Mouse (Mus musculus): Measurements from ENCODE around the gene Srrm4. TPM values are rescaled to one million over a fixed set of nuclear protein-coding genes. Genes with fewer than 3 reads are reported as not detected.

The Srrm4 gene
- polyA plus RNA-seq (2015; fragmentation: Nextera tagmentation; extraction: Ambion mirVana), result 0.37 and 0.42 TPM in 2 replicates

DNA sequence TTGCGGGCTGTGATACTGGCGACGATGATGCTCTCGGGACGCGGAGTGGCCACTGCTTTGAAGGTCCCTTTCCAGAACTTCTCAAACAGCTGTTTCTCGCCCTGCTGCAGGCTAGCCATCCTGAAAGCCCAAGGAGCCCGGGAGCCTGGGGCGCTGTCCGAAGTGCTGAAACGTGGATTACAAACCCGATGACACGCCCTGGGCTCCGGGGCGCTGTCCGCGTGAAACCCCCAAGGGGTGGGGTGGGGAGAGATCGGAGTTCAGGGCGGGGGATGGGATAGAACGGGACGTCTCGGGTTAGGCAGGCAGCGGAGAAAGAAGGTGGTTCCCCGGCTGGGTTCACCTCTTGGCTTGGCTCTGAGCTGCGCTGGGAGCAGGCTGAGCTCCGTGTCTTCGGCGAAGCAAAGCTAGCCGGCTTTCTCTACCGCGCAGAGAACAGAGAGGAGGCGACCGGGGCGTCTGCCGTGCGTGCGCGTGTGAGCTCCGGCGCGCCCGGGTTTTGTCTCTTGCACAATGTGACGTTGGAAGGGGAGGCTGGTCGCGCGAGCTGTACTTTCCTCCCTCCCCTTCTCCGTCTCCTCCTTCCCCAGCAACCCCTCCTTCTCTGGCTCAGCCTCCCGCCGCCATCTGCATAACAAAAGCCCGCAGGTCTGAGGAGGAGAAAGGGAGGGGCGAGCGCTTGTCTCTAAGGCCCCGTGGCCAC lies at the start of gene Srrm4:
Srrm4 (minus strand) TSS at position 472 of the 703 bp plus-strand sequence.
- H3K9me3 ChIP-seq (replicated peaks), result no peaks in the 10 kb centered on the region
- ATAC-seq (replicated peaks; ENCODE audit: low FRiP score), result peak; percentile 40; the same call in 1 of the 2 replicates
- peak within 1 kb of the TSS; percentile 31 for H3K4me3 ChIP-seq (replicated peaks)
- peak within 1 kb of the TSS; percentile 57 for H3K4me2 ChIP-seq
- H3K4me1 ChIP-seq, result peaks cover 16% of the 10 kb centered on the region
- peaks cover 60% of the 10 kb centered on the region for H3K27me3 ChIP-seq
- H3K27ac ChIP-seq, result no peak within 1 kb of the TSS
- under 1% methylated on average over 50 of the region's 53 CpGs for WGBS
- H3K9ac ChIP-seq, result no peak within 1 kb of the TSS
- no peaks in the 10 kb centered on the region for H3K36me3 ChIP-seq

DNA sequence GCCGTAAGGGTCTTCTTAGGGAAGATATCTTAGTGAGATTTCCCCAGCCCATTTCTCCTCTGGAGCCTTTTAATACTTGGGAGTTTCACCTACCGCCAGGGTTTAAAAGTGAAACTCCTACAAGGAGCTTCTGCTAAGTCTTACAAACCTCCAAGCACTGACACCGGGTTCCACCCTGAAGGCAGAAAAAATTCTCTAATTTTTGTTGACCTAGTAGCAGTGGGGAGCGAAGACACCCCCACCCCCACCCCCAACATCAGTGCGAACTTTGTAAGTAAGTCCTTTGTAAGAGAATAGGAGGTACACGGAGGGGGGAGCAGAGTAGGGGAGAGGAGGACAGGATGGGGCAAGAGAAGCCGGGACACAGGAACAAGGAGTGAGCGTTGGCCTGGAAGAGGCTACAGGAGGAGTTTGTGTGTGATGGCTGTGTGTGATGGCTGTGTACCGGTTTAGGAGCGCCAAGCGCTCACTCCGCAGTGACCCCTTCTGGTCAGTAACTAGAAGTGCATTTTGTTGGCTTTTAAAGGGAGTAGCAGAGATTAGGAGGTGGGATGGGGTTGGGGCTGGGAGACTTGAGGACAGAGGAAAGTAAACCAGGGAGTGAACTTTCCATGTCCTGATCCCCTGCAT lies 1.3 kb upstream of the Srrm4 start:
- H3K27me3 ChIP-seq, result peaks cover 60% of the 10 kb centered on the region
- no peaks in the 10 kb centered on the region for H3K36me3 ChIP-seq
- H3K4me1 ChIP-seq, result peaks cover 16% of the 10 kb centered on the region
- no peak overlapping the region for H3K27ac ChIP-seq
- no peaks in the 10 kb centered on the region for H3K9me3 ChIP-seq (replicated peaks)
- WGBS, result 2% methylated on average over 12 of the region's 12 CpGs
- H3K4me3 ChIP-seq (replicated peaks), result no peak overlapping the region
- ATAC-seq (replicated peaks; ENCODE audit: low FRiP score), result no peak
- no peak overlapping the region for H3K9ac ChIP-seq
- no peak overlapping the region for H3K4me2 ChIP-seq

DNA sequence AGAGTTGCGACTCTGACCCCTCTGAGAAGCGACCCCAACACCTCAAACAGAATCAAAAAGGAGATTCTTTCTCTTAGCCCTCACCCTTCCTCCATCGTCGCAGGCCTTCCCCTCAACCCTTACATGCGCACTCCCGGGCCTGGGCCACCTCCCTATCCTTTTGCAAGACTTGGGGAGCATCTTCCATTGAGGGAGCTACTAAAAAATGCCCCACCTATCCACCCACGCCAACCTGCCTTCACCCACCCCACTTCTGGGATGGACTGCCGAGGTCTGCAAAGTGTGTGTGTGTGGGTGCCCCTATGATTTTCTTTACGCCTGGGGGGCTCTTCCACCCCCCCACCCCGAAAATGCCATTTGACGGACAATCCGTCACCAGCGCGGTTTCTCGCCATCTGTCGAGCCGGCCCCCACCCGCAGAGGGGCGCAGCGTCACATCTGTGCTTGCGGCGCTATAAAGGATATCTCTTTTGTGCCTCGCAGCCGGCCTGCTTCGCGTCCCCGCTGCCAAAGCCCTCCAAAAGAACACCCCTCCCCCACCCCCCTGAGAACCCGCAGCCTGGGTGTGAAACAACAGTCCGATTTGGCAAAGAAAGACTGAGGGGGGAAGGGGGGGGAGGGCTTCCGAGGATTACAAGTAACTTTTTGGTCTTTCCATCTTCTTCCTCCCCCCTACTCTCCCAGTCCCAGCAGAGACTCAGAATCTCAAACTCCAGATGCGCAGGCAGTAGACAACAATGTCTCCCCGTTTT lies 608 bp upstream of the Srrm4 start:
- Histone ChIP-seq H3K27ac (no peak overlapping the region), H3K9ac (no peak overlapping the region), H3K9me3 (replicated peaks) (no peaks in the 10 kb centered on the region), H3K27me3 (peaks cover 60% of the 10 kb centered on the region), H3K4me3 (replicated peaks) (peak overlapping the region; percentile 31), H3K36me3 (no peaks in the 10 kb centered on the region), H3K4me2 (peak overlapping the region; percentile 57), H3K4me1 (peaks cover 16% of the 10 kb centered on the region)
- WGBS, result under 1% methylated on average over 32 of the region's 32 CpGs
- ATAC-seq (replicated peaks; ENCODE audit: low FRiP score), result 0 out of 2 replicates have a peak, but pooled peaks have one; percentile 15

- 12% methylated on average over 10 of the region's 10 CpGs for WGBS
- Histone ChIP-seq H3K36me3 (no peaks in the 10 kb centered on the region), H3K27me3 (peaks cover 60% of the 10 kb centered on the region), H3K4me2 (no peak overlapping the region), H3K27ac (no peak overlapping the region), H3K9ac (no peak overlapping the region), H3K4me3 (replicated peaks) (no peak overlapping the region), H3K4me1 (peaks cover 16% of the 10 kb centered on the region), H3K9me3 (replicated peaks) (no peaks in the 10 kb centered on the region)
- ATAC-seq (replicated peaks; ENCODE audit: low FRiP score), result no peak
Observed at GRCm38 (mm10) chr5:116590698-116591097, 919 bp downstream of the Srrm4 start.

- WGBS, result 72% methylated on average over 8 of the region's 8 CpGs
- Histone ChIP-seq H3K4me3 (replicated peaks) (no peak overlapping the region), H3K36me3 (no peaks in the 10 kb centered on the region), H3K27ac (no peak overlapping the region), H3K4me2 (no peak overlapping the region), H3K9me3 (replicated peaks) (no peaks in the 10 kb centered on the region), H3K27me3 (peaks cover 56% of the 10 kb centered on the region), H3K9ac (no peak overlapping the region), H3K4me1 (peaks cover 16% of the 10 kb centered on the region)
- ATAC-seq (replicated peaks; ENCODE audit: low FRiP score), result no peak
Observed at GRCm38 (mm10) chr5:116589631-116590030, 2.0 kb downstream of the Srrm4 start.

GRCm38 (mm10) chr5:116588836-116589235 lies 2.8 kb downstream of the Srrm4 start:
- Histone ChIP-seq H3K4me3 (replicated peaks) (no peak overlapping the region), H3K27me3 (peaks cover 50% of the 10 kb centered on the region), H3K36me3 (no peaks in the 10 kb centered on the region), H3K27ac (no peak overlapping the region), H3K4me2 (no peak overlapping the region), H3K9me3 (replicated peaks) (no peaks in the 10 kb centered on the region), H3K9ac (no peak overlapping the region), H3K4me1 (peaks cover 16% of the 10 kb centered on the region)
- ATAC-seq (replicated peaks; ENCODE audit: low FRiP score), result no peak
- 61% methylated on average over 10 of the region's 10 CpGs for WGBS

GRCm38 (mm10) chr5:116579533-116579932 lies 12.1 kb downstream of the Srrm4 start:
- Histone ChIP-seq H3K4me1 (no peaks in the 10 kb centered on the region), H3K4me2 (no peak overlapping the region), H3K27ac (no peak overlapping the region), H3K9me3 (replicated peaks) (no peaks in the 10 kb centered on the region), H3K9ac (no peak overlapping the region), H3K27me3 (no peaks in the 10 kb centered on the region), H3K4me3 (replicated peaks) (no peak overlapping the region), H3K36me3 (no peaks in the 10 kb centered on the region)
- WGBS, result 87% methylated on average over 8 of the region's 8 CpGs
- ATAC-seq (replicated peaks; ENCODE audit: low FRiP score), result no peak

- Histone ChIP-seq H3K4me2 (no peak overlapping the region), H3K9ac (no peak overlapping the region), H3K36me3 (no peaks in the 10 kb centered on the region), H3K27me3 (no peaks in the 10 kb centered on the region), H3K4me1 (no peaks in the 10 kb centered on the region), H3K4me3 (replicated peaks) (no peak overlapping the region), H3K27ac (no peak overlapping the region), H3K9me3 (replicated peaks) (no peaks in the 10 kb centered on the region)
- no peak for ATAC-seq (replicated peaks; ENCODE audit: low FRiP score)
- WGBS, result 81% methylated on average over 5 of the region's 5 CpGs
Observed at GRCm38 (mm10) chr5:116577082-116577481, 14.5 kb downstream of the Srrm4 start.

- peaks cover 10% of the 10 kb centered on the region for H3K27me3 ChIP-seq
- no peak overlapping the region for H3K27ac ChIP-seq
- 40% methylated on average over 9 of the region's 9 CpGs for whole genome bisulfite sequencing
- H3K4me1 ChIP-seq, result no peaks in the 10 kb centered on the region
- no peaks in the 10 kb centered on the region for H3K9me3 ChIP-seq (replicated peaks)
- H3K9ac ChIP-seq, result no peak overlapping the region
- H3K4me3 ChIP-seq (replicated peaks), result no peak overlapping the region
- H3K36me3 ChIP-seq, result no peaks in the 10 kb centered on the region
- H3K4me2 ChIP-seq, result no peak overlapping the region
- ATAC-seq (replicated peaks; ENCODE audit: low FRiP score), result no peak
Observed at GRCm38 (mm10) chr5:116573307-116573706, 18.3 kb downstream of the Srrm4 start.

DNA sequence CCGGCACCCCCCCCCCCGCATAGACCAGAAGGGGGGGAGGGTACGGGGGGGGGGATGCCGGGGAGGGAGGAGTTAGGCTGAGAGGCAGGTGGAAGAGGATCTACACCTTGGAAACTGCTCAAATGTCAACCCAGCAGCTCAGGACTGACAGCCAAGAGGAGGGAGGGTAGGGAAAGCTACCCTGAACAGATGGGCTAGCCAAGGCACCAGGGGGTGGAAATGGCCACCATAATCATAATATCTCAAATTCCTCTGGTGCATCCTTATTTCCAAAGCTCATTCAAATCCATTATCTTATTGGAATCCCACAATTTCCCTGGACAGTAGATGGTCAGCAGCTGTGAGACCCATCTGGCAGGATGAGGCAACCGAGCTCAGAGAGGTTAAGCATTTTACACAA lies 19.7 kb downstream of the Srrm4 start:
- no peak for ATAC-seq (replicated peaks; ENCODE audit: low FRiP score)

DNA sequence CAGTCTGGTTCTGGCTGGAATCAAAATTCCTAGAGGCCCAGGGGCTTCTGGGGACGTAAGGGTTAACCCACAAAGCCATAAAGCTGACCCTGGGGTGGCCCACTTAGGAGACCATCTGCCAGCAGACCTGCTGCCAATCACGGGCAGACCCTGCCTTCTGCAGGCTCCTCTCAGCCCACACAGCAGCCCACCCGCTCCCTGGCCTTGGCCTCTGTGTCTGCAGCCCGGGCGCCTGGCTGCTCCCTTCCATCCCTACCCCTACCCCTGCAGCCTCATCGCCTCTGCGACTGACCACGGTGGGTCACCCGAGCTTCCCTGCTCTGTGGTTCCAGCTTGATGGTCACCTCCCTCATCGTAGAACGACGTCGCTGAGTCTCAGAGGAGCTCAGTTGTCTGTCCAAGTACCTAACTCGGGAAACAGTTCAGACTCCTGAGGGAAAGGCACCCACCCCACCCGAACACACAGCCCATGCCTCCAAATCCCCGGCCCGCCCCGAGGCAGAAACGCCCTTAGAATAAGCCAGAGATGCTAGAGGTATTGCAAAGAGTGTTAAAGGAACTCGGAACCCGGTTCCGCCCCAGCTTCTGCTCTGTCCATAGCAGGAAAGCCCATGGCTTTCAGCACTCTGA lies 20.3 kb downstream of the Srrm4 start:
- Histone ChIP-seq H3K27ac (no peak overlapping the region), H3K9me3 (replicated peaks) (no peaks in the 10 kb centered on the region), H3K36me3 (no peaks in the 10 kb centered on the region), H3K27me3 (peaks cover 10% of the 10 kb centered on the region), H3K9ac (no peak overlapping the region), H3K4me1 (no peaks in the 10 kb centered on the region), H3K4me2 (no peak overlapping the region), H3K4me3 (replicated peaks) (no peak overlapping the region)
- WGBS, result 9% methylated on average over 22 of the region's 22 CpGs
- ATAC-seq (replicated peaks; ENCODE audit: low FRiP score), result no peak

More for the DNA sequence above, 19.7 kb downstream of the Srrm4 start:
- Histone ChIP-seq H3K4me1 (no peaks in the 10 kb centered on the region), H3K36me3 (no peaks in the 10 kb centered on the region), H3K27ac (no peak overlapping the region), H3K4me2 (no peak overlapping the region), H3K9ac (no peak overlapping the region), H3K27me3 (peaks cover 10% of the 10 kb centered on the region), H3K4me3 (replicated peaks) (no peak overlapping the region), H3K9me3 (replicated peaks) (no peaks in the 10 kb centered on the region)
- WGBS, result 29% methylated on average over 2 of the region's 5 CpGs

- ATAC-seq (replicated peaks; ENCODE audit: low FRiP score), result no peak
- Histone ChIP-seq H3K27me3 (peaks cover 10% of the 10 kb centered on the region), H3K9ac (no peak overlapping the region), H3K4me3 (replicated peaks) (no peak overlapping the region), H3K4me2 (no peak overlapping the region), H3K27ac (no peak overlapping the region), H3K4me1 (no peaks in the 10 kb centered on the region), H3K36me3 (no peaks in the 10 kb centered on the region), H3K9me3 (replicated peaks) (no peaks in the 10 kb centered on the region)
- 71% methylated on average over 7 of the region's 7 CpGs for WGBS
Observed at GRCm38 (mm10) chr5:116570566-116570965, 21.1 kb downstream of the Srrm4 start.

Data from kidney, embryonic 15.5 days (tissue).